Comparison of ENCODE assay signal across 10 mouse cellular contexts in genomic region chr5:147724391-147724790, GRCm38 (mm10). TPM values are rescaled to one million over a fixed set of nuclear protein-coding genes. Genes with fewer than 3 reads are reported as not detected.
DNase-seq lines count a peak whose midpoint lies in the region; ATAC-seq and TF ChIP-seq lines count a peak whose summit lies in the region.
"Had no signal": no experiment of that assay in that cellular context is flagged by ENCODE, and none has a peak within 500 bp of the region (broad histone marks: within the 10 kb centered on the region; RNA-seq: fewer than 3 reads in every experiment).

No protein-coding gene starts in this region.

- peak overlapping the region; percentile 32 for H3K27ac ChIP-seq in layer of hippocampus, adult 2 months
- H3K27ac ChIP-seq in hindbrain, embryonic 11.5 days (ENCODE audit: low read depth, low read length), result no peak overlapping the region
- no peak overlapping the region for H3K27ac ChIP-seq in midbrain, embryonic 15.5 days

- no peak overlapping the region for H3K9ac ChIP-seq in hindbrain, embryonic 11.5 days (ENCODE audit: low read depth, low read length)
- H3K9ac ChIP-seq in midbrain, embryonic 15.5 days, result no peak overlapping the region

- TF ChIP-seq CTCF in layer of hippocampus, adult 2 months (conservative IDR thresholded peaks at IDR 0.05), result no peak

- peak; percentile 37 for DNase-seq in embryo, embryonic 9.5 days (ENCODE audit: extremely low spot score)
- DNase-seq in embryo, embryonic 10.5 days (ENCODE audit: low spot score), result no peak
- DNase-seq in layer of hippocampus, adult 2 months (ENCODE audit: low spot score in 2 of 2), result no peak
- DNase-seq in layer of hippocampus, adult 18-20 months (ENCODE audit: low spot score in 2 of 2), result no peak
- peak; percentile 57 for DNase-seq in hindbrain, embryonic 11.5 days (ENCODE audit: low spot score)
- DNase-seq in gastrocnemius, postnatal 4 days (ENCODE audit: low spot score in 2 of 2), result no peak
- no peak for DNase-seq in thymus, postnatal 10 days (ENCODE audit: low spot score in 2 of 2)
- DNase-seq: cerebellum, adult 11-12 months; thymus, adult 2 months had no signal

- no peak overlapping the region for H3K4me2 ChIP-seq in hindbrain, embryonic 11.5 days (replicated peaks; ENCODE audit: low read depth, low read length)
- no peak overlapping the region for H3K4me2 ChIP-seq in midbrain, embryonic 15.5 days

- H3K4me1 ChIP-seq in hindbrain, embryonic 11.5 days (replicated peaks; ENCODE audit: control insufficient read depth, insufficient read depth, low read length), result peaks cover 11% of the 10 kb centered on the region
- H3K4me1 ChIP-seq in midbrain, embryonic 15.5 days, result peaks cover 18% of the 10 kb centered on the region

- peak overlapping the region; percentile 30 for H3K4me3 ChIP-seq in layer of hippocampus, adult 2 months
- peak overlapping the region; percentile 33 for H3K4me3 ChIP-seq in hindbrain, embryonic 11.5 days (ENCODE audit: low read depth, low read length)
- H3K4me3 ChIP-seq in midbrain, embryonic 15.5 days, result 0 out of 2 replicates have a peak overlapping the region, but pooled peaks have one; percentile 4

- no peaks in the 10 kb centered on the region for H3K9me3 ChIP-seq in hindbrain, embryonic 11.5 days (ENCODE audit: control insufficient read depth, low read length)
- no peaks in the 10 kb centered on the region for H3K9me3 ChIP-seq in midbrain, embryonic 15.5 days

- H3K27me3 ChIP-seq in hindbrain, embryonic 11.5 days (ENCODE audit: control insufficient read depth, insufficient read depth, low read length), result peaks cover 77% of the 10 kb centered on the region
- peaks cover 74% of the 10 kb centered on the region for H3K27me3 ChIP-seq in midbrain, embryonic 15.5 days (replicated peaks)

- H3K36me3 ChIP-seq in hindbrain, embryonic 11.5 days (ENCODE audit: control insufficient read depth, insufficient read depth, low read length), result no peaks in the 10 kb centered on the region
- H3K36me3 ChIP-seq in midbrain, embryonic 15.5 days (replicated peaks), result no peaks in the 10 kb centered on the region

- no peak for ATAC-seq in hindbrain, embryonic 11.5 days (ENCODE audit: low FRiP score)
- no peak for ATAC-seq in midbrain, embryonic 15.5 days (replicated peaks)

- WGBS in hindbrain, embryonic 11.5 days, result 0% methylated on average over 14 of the region's 14 CpGs
- under 1% methylated on average over 14 of the region's 14 CpGs for WGBS in midbrain, embryonic 15.5 days

RNA-seq across cellular contexts. Expression of gene Flt1, which starts 1.4 kb away (rescaled TPM):
- 10 to 100 TPM; 31.7 to 34.7 TPM for total RNA-seq in layer of hippocampus, adult 2 months (2021)
- 10 to 100 TPM; 30.4 to 32.0 TPM for total RNA-seq in layer of hippocampus, adult 18-20 months (2021)
- polyA plus RNA-seq in hindbrain, embryonic 11.5 days (2014; fragmentation: Nextera tagmentation; extraction: Ambion mirVana), result 12.3 and 13.5 TPM in 2 replicates
- 13.4 and 15.1 TPM in 2 replicates for polyA plus RNA-seq in midbrain, embryonic 15.5 days (2015; fragmentation: Nextera tagmentation; extraction: Ambion mirVana)
- 10 to 100 TPM; 17.5 to 18.2 TPM for total RNA-seq in gastrocnemius, postnatal 4 days (2021)

Comparison
In these comparisons a context has a peak if more than half of its experiments do, and no peak if none do; other contexts are left out.
1. DNase-seq: peak in embryo, embryonic 9.5 days (single experiment) and hindbrain, embryonic 11.5 days (single experiment); none in embryo, embryonic 10.5 days (single experiment), layer of hippocampus, adult 2 months (0 of 2), layer of hippocampus, adult 18-20 months (0 of 2), gastrocnemius, postnatal 4 days (0 of 2) and thymus, postnatal 10 days (0 of 2).
2. Peak in every context shown above with its lines, with median percentiles within 50 percentile points of each other: H3K4me3 ChIP-seq.